Mouse (Mus musculus) intestine, postnatal 0 days (tissue): ENCODE results near the gene Irgm2. TPM values are rescaled to one million over a fixed set of nuclear protein-coding genes. Genes with fewer than 3 reads are reported as not detected.

ENCODE experiments used
- ATAC-seq: fragments of 200-750 bp; cut with Nextera tagmentation; 2 replicates; pipeline ENCODE4 v1.8.0; 2017; ENCODE audit warnings: mild to moderate bottlenecking, moderate TSS enrichment, moderate library complexity
- H3K27ac ChIP-seq: fragments of 300-500 bp; sonication (generic); 2 replicates; pipeline ENCODE4 v1.5.1; 2014; ENCODE audit warnings: mild to moderate bottlenecking, low read depth, low read length, moderate library complexity
- H3K27me3 ChIP-seq: fragments of 300-500 bp; sonication (generic); replicated peaks from 2 replicates; pipeline ENCODE4 v1.6.1; 2014; ENCODE audit warnings: low read length, mixed read lengths; ENCODE audit not compliant: control insufficient read depth, insufficient read depth
- H3K36me3 ChIP-seq: fragments of 300-500 bp; sonication (generic); 2 replicates; pipeline ENCODE4 v1.6.1; 2014; ENCODE audit warnings: mild to moderate bottlenecking, moderate library complexity; ENCODE audit not compliant: control insufficient read depth, insufficient read depth
- H3K4me1 ChIP-seq: fragments of 300-500 bp; sonication (generic); replicated peaks from 2 replicates; pipeline ENCODE4 v1.6.1; 2014; ENCODE audit warnings: antibody characterized with exemption, low read length, mixed read lengths; ENCODE audit not compliant: control insufficient read depth, insufficient read depth
- H3K4me2 ChIP-seq: fragments of 300-500 bp; sonication (generic); replicated peaks from 2 replicates; pipeline ENCODE4 v1.6.1; 2014; ENCODE audit warnings: low read depth, mild to moderate bottlenecking, moderate library complexity
- H3K4me3 ChIP-seq: fragments of 300-500 bp; sonication (generic); 2 replicates; pipeline ENCODE4 v1.5.1; 2014; ENCODE audit warnings: low read depth, low read length
- H3K9ac ChIP-seq: fragments of 300-500 bp; sonication (generic); 2 replicates; pipeline ENCODE4 v1.6.1; 2014; ENCODE audit warnings: mild to moderate bottlenecking, low read depth, low read length
- H3K9me3 ChIP-seq: fragments of 300-500 bp; sonication (generic); 2 replicates; pipeline ENCODE4 v1.6.1; 2016; ENCODE audit warnings: mixed run types; ENCODE audit not compliant: control insufficient read depth
- CTCF ChIP-seq: sonication (generic); IDR thresholded peaks from 2 replicates; pipeline ENCODE4 v1.5.1; 2016; ENCODE audit warnings: low read depth, mild to moderate bottlenecking, control low read depth, antibody characterized with exemption, moderate library complexity
- WGBS: fragments of 180-500 bp; shearing (Covaris S2); extraction: QIAGEN DNeasy Blood & Tissue Kit; methylation state at CpG from one replicate; pipeline ENCODE4 v1.1.7; 2014; 5-methylcytosine and 5-hydroxymethylcytosine counted together
- polyA plus RNA-seq: library from polyadenylated mRNA; unstranded; fragments of >200 nt; fragmentation: Nextera tagmentation; extraction: Ambion mirVana; gene quantifications from 2 replicates; pipeline ENCODE4 v1.2.1, GENCODE M21; 2015

Irgm2 gene
- polyA plus RNA-seq, 1 experiment from 2014 or later = 6.4 TPM

- H3K4me1 ChIP-seq = no peaks in the 10 kb centered on the region
- H3K27me3 ChIP-seq = no peaks in the 10 kb centered on the region
- no peak overlapping the region for H3K4me3 ChIP-seq
- H3K9me3 ChIP-seq = no peaks in the 10 kb centered on the region
- H3K36me3 ChIP-seq = no peaks in the 10 kb centered on the region
- ATAC-seq = no peak
- H3K27ac ChIP-seq = no peak overlapping the region
- TF ChIP-seq CTCF = no peak
- H3K4me2 ChIP-seq = no peak overlapping the region
- WGBS = 52% methylated on average over 7 of the region's 7 CpGs
- H3K9ac ChIP-seq = no peak overlapping the region
Measured at GRCm38 (mm10) chr11:58249203-58249981, 50.0 kb downstream of the Irgm2 start.

- no peak for TF ChIP-seq CTCF
- Histone ChIP-seq H3K4me1 (no peaks in the 10 kb centered on the region), H3K27me3 (no peaks in the 10 kb centered on the region), H3K4me3 (no peak overlapping the region), H3K9ac (no peak overlapping the region), H3K36me3 (no peaks in the 10 kb centered on the region), H3K9me3 (no peaks in the 10 kb centered on the region), H3K4me2 (no peak overlapping the region), H3K27ac (no peak overlapping the region)
- 0 out of 2 replicates have a peak, but pooled peaks have one; percentile 53 for ATAC-seq
- WGBS = 39% methylated on average over 5 of the region's 5 CpGs
Measured at GRCm38 (mm10) chr11:58250550-58250949, 51.1 kb downstream of the Irgm2 start.

- Histone ChIP-seq H3K4me1 (no peaks in the 10 kb centered on the region), H3K4me2 (no peak overlapping the region), H3K9ac (no peak overlapping the region), H3K27ac (no peak overlapping the region), H3K36me3 (no peaks in the 10 kb centered on the region), H3K9me3 (no peaks in the 10 kb centered on the region), H3K4me3 (no peak overlapping the region), H3K27me3 (no peaks in the 10 kb centered on the region)
- 93% methylated on average over 3 of the region's 3 CpGs for WGBS
- no peak for TF ChIP-seq CTCF
- ATAC-seq = no peak
Measured at GRCm38 (mm10) chr11:58254411-58254810, 55.0 kb downstream of the Irgm2 start.

- H3K4me1 ChIP-seq = no peaks in the 10 kb centered on the region
- no peaks in the 10 kb centered on the region for H3K9me3 ChIP-seq
- WGBS = 84% methylated on average over 5 of the region's 5 CpGs
- no peak overlapping the region for H3K4me2 ChIP-seq
- H3K36me3 ChIP-seq = no peaks in the 10 kb centered on the region
- ATAC-seq = no peak
- no peak overlapping the region for H3K9ac ChIP-seq
- no peak for TF ChIP-seq CTCF
- H3K27me3 ChIP-seq = no peaks in the 10 kb centered on the region
- no peak overlapping the region for H3K27ac ChIP-seq
- H3K4me3 ChIP-seq = no peak overlapping the region
Measured at GRCm38 (mm10) chr11:58257816-58258215, 58.4 kb downstream of the Irgm2 start.

GRCm38 (mm10) chr11:58260156-58260555 is 60.7 kb downstream of the Irgm2 start:
- no peak for TF ChIP-seq CTCF
- Histone ChIP-seq H3K4me1 (no peaks in the 10 kb centered on the region), H3K4me2 (no peak overlapping the region), H3K4me3 (no peak overlapping the region), H3K9me3 (no peaks in the 10 kb centered on the region), H3K36me3 (no peaks in the 10 kb centered on the region), H3K27ac (no peak overlapping the region), H3K27me3 (no peaks in the 10 kb centered on the region), H3K9ac (no peak overlapping the region)
- 88% methylated on average over 4 of the region's 4 CpGs for WGBS
- ATAC-seq = no peak

- no peaks in the 10 kb centered on the region for H3K36me3 ChIP-seq
- H3K27ac ChIP-seq = no peak overlapping the region
- no peak for ATAC-seq
- H3K4me1 ChIP-seq = no peaks in the 10 kb centered on the region
- no peaks in the 10 kb centered on the region for H3K27me3 ChIP-seq
- no peak overlapping the region for H3K4me2 ChIP-seq
- no peak overlapping the region for H3K9ac ChIP-seq
- no peak overlapping the region for H3K4me3 ChIP-seq
- 88% methylated on average over 4 of the region's 4 CpGs for WGBS
- no peaks in the 10 kb centered on the region for H3K9me3 ChIP-seq
- no peak for TF ChIP-seq CTCF
Measured at GRCm38 (mm10) chr11:58261826-58262225, 62.4 kb downstream of the Irgm2 start.

- WGBS = 85% methylated on average over 3 of the region's 3 CpGs
- no peak overlapping the region for H3K27ac ChIP-seq
- ATAC-seq = no peak
- H3K4me2 ChIP-seq = no peak overlapping the region
- no peaks in the 10 kb centered on the region for H3K4me1 ChIP-seq
- no peak for TF ChIP-seq CTCF
- no peaks in the 10 kb centered on the region for H3K9me3 ChIP-seq
- no peaks in the 10 kb centered on the region for H3K36me3 ChIP-seq
- no peak overlapping the region for H3K9ac ChIP-seq
- no peaks in the 10 kb centered on the region for H3K27me3 ChIP-seq
- no peak overlapping the region for H3K4me3 ChIP-seq
Measured at GRCm38 (mm10) chr11:58262336-58262735, 62.9 kb downstream of the Irgm2 start.
